Mouse (Mus musculus) natural killer cell, adult 2 months (primary cell): ENCODE results near the gene Hist1h2bn.
A peak's percentile ranks its signal among the peaks of the same experiment; 100 is the strongest.
"Not testable (repeated sequence)": the region's sequence is repeated elsewhere in the genome, so short reads cannot be mapped to it uniquely, and the experiment has no call there.

Source experiments
- DNase-seq, 2 experiments: peaks; one replicate each; pipeline ENCODE4 v3.0.0; 2022; ENCODE audit warnings: low spot score in 2 of 2

The Hist1h2bn gene

DNA sequence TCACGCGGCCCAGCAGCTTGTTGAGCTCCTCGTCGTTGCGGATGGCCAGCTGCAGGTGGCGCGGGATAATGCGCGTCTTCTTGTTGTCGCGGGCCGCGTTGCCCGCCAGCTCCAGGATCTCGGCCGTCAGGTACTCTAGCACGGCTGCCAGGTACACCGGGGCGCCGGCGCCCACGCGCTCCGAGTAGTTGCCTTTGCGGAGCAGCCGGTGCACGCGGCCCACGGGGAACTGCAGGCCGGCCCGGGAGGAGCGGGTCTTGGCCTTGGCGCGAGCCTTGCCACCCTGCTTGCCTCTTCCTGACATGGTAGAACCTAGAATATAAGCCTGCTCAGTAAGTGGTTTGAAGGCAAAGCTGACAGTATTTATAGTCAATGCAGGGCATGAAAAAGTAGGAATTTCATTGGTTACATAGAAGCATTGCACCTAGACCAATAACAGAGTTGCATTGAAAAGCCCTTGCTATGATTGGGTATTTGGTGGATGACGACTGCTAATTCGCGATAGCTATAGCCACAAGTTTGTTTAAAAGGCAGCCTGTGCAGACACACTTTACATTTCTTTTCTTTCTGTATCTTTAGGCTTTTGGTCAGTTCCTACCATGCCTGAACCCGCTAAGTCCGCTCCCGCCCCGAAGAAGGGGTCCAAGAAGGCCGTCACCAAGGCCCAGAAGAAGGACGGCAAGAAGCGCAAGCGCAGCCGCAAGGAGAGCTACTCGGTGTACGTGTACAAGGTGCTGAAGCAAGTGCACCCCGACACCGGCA lies at the start of gene Hist1h2bn, which contains the start of gene Hist1h2ak:
Gene Hist1h2bn, plus strand, starts transcription at position 600 of the 762 bp plus-strand sequence.
Gene Hist1h2ak, minus strand, starts transcription at position 304 of the 762 bp plus-strand sequence.
- DNase-seq: peak; percentile 69 to 73

DNA sequence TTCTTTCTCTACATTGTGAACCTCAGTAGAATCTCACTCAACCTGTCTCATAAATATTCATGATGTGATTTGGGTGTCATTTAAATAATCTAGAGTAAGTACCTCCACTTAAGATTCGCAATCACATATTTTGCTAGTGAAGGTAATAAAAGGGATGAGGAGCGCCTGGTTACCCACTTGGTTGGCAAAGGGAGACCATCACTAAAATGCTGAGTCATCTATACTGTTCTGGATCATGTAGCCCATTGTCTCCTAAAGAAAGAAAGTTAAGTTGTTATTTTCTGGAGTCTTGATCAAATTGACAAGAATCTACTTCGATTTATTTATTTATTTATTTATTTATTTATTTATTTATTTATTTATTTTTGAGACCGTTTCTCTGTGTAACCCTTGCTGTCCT lies 47.3 kb upstream of the Hist1h2bn start:
- no peak for DNase-seq

DNA sequence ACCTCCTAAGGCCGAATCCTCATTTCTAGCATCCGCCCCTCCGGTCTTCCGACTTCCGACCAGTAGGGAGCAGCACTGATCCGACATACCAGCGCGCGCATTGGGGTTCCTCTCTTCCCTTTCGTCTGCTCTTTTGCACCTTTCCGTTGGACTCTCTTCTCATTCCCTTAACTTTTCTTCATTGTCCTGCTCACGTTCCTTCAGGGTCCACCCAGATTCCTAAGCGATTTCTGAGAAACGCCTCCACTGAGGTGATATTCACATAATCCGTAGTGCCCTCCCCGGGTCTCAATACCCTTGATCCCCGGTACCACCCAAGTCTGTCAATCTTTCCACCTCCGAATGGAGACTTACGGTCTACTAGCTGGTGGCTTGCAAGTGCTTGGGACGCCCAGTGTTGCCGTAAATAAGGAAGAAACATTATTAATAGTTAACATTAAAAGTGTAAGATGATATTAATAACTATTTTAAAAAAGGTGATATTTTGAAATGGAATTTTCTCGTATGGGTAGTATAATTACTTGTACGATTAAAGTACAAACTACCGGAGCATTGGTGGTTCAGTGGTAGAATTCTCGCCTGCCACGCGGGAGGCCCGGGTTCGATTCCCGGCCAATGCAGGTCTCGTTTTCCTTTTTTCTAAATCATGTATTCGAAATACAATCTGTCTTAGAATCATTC lies 43.8 kb upstream of the Hist1h2bn start:
- peak; percentile 86 to 89 for DNase-seq

DNA sequence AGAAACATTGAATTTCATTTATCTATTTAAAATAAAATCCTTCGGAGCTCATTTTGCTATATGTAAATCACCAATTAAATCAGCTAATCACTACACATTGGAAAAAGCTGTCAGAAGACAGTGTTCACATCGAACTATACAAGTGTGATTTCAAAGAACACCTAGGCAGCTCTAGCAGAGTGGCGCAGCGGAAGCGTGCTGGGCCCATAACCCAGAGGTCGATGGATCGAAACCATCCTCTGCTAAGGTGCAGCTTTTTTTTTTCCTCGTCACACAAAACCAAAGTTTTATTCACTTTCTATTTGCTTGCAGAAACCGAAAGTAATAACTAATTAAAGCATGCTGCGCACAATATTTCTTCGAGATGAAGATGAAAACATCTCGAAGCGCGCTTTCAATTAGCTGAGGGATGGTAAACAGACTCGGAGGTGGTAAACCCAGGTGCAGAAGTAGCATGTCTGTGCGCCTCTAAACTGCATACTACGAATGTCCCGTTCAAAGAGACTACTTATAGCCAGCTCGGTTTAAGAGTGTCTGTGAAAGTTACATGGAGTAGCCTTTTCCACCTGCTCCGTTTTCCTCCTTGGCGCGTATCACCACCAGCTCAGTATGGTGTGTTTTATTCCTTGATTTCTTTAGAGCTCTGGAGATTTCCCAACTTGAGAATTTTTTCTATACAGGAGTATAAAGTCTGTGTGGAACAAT lies 43.0 kb upstream of the Hist1h2bn start:
- peak; percentile 86 to 90 for DNase-seq

DNA sequence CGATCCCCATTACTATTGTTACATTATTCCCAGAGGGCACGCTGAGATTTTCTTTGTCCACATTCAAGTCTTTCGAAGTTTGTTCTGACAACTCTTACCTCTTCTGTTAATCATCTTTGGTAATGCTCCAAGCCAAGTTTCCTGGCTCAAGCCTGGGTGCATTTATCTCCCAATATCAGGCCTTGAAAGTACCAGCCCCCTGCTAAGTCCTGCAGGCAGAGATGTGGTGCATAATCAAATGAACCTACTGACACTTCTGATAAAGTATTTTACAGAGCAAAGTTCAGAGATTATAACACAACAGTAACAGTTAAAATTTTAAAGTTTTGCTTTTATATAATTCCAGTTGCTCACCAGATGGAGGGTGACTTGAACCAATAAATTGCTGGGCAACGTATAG lies 42.2 kb upstream of the Hist1h2bn start:
- no peak for DNase-seq

DNA sequence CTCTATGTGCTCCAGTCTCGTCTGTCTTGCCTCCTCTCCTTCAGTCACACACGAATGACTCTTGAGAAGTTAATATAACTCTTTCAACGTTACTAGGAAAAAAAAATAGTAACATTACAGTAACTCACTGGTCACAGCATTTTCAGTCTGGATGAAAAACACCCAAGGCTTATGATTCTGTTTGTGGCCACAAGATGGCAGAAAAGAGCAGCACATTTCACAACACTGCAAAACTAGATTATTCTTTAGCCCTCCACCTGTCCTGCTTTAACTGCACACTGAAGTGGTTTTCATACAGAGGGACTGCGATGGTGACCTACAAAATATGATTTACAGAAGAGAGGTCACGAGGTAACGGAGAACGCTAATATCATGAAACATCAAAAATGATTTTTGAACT lies 39.2 kb upstream of the Hist1h2bn start:
- peak; percentile 61 to 71 for DNase-seq

DNA sequence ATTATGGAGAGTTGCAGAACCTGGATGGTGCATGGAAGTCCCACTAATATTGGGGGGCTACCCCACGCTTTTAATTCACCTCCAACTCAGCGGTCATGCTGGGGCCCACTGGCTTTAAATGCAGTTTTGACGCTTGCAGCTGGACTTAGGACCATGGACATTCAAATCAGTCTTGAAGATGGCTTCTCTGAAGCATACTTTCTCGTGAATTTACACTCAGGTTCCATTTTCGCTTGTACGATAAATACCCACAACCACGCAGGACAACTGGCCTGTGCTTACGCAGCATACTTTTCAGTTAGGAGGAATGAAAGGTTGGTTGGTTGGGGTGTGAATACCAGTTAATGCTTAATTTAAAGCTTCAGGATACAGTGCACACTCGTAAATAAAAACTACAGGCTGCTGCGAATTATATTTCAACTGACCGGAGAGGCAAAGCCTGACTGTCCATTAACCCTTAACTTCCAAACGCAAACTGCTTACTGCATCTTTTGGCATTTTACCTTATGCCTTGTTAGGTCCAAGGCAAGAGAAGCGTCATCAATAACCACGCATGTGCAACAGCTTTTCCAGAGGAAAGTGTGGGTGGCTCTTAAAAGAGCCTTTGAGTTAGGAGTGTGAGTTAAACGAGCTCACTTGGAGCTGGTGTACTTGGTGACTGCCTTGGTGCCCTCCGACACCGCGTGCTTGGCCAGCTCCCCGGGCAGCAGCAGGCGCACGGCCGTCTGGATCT lies 38.6 kb upstream of the Hist1h2bn start:
- DNase-seq: no peak

DNA sequence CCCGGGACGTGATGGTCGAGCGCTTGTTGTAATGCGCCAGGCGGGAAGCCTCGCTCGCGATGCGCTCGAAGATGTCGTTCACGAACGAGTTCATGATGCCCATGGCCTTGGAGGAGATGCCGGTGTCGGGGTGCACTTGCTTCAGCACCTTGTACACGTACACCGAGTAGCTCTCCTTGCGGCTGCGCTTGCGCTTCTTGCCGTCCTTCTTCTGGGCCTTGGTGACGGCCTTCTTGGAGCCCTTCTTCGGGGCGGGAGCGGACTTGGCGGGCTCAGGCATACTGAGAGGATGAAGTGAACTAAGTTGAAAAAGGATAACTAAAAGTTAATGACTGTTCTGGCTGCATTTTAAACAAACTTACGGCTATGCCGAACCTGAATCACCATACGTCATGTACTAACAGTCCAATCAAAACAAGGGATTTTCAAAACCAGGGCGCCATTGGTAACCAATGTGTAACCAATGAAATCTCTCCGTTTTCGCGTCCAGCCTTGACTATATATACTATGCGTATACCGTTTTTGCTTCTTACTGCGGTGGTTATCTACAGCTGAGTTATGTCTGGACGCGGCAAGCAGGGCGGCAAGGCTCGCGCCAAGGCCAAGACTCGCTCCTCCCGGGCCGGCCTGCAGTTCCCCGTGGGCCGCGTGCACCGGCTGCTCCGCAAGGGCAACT lies 37.9 kb upstream of the Hist1h2bn start, which contains the start of the genes Hist1h2bl and Hist1h2ai:
Gene Hist1h2bl, minus strand, starts transcription at position 280 of the 676 bp plus-strand sequence.
Gene Hist1h2ai, plus strand, starts transcription at position 559 of the 676 bp plus-strand sequence.
- DNase-seq: peak; percentile 80 to 84

DNA sequence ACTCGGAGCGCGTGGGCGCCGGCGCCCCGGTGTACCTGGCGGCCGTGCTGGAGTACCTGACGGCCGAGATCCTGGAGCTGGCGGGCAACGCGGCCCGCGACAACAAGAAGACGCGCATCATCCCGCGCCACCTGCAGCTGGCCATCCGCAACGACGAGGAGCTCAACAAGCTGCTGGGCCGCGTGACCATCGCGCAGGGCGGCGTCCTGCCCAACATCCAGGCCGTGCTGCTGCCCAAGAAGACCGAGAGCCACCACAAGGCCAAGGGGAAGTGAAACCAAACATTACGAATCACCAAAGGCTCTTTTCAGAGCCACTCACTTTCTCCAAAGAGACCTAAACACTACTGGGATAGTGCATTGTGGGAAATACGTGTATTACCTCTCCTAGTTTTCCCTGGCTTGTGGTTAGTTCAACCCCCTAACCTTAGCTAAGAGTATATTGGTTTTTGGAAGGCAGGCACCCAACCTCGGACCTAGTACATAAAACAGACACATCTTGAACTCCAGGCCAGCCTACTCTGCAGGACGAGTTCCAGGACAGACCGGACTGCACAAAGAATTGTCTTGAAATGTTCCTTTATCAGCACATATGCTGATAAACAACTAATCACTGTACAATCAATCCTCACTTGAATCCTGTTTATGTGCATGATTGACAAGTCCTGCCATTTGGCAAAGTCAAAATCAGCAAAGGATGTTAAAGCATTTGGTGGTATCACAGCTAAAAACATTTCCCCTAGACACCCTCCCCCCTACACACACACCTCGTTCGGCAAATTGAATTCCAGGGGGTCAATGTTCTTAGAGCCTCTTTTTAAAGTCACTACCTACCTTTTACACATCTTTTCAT lies 37.2 kb upstream of the Hist1h2bn start:
- peak; percentile 32 to 61 for DNase-seq

DNA sequence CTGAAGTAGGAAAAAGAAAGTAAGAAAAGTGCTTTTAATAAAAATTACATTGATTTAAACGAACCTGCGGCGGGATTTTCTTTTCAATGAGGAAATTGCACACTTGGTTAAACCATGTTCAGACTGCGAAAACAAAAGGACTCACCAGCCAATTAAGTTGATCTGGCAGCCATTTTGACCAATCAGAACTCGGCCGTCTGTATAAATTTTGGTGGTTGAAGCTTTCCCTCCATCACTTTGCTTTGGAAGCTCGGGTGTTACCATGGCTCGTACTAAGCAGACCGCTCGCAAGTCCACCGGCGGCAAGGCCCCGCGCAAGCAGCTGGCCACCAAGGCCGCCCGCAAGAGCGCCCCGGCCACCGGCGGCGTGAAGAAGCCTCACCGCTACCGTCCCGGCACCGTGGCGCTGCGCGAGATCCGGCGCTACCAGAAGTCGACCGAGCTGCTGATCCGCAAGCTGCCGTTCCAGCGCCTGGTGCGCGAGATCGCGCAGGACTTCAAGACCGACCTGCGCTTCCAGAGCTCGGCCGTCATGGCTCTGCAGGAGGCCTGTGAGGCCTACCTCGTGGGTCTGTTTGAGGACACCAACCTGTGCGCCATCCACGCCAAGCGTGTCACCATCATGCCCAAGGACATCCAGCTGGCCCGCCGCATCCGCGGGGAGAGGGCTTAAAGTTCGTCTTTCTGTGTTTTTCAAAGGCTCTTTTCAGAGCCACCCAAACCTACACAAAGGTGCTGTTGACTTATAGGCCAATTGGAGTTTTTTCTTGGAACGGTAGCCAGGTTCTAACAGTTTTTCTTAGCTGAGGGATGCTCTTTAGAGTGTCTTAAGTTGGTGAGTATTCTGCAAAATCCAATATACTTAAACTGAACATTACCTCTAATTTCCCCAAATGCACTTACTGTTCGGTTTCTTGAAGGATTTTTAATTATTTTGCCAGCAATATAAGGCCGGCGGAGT lies 36.2 kb upstream of the Hist1h2bn start, which contains the start of gene Hist1h3h:
Gene Hist1h3h, plus strand, starts transcription at position 263 of the 961 bp plus-strand sequence.
- DNase-seq: peak; percentile 77 to 83

DNA sequence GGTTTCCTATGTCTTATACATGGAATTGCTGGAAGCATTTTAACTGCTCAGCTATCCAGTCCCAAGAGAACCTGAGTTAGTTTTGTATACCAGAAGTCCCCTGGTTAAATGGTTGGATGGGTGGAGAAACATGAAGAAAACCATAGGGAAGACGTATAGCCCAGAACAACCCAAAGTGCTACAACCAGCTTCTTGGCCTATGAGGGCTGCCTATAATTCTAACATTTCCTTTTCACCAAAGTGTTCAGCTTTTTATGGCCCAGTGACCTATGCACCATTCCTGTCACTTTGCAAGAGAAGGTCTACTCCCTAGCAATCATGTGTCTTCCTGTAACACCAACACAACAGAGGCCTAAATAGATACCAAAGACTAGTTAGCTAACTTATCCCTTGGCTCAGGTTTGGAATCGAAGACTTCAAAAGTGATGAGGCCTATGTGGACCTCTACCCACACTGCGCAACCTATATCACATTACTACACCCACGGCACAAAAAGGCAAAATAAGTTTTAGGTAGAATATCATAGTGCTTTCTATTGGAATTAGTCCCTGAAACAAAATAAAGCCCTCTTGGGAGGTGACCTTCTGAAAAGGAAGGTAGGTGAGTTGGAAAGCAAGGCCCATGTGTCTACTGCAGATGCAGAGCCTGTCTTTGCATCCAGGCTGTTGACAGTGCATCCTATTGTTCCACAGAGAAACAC lies 35.4 kb upstream of the Hist1h2bn start:
- no peak for DNase-seq

DNA sequence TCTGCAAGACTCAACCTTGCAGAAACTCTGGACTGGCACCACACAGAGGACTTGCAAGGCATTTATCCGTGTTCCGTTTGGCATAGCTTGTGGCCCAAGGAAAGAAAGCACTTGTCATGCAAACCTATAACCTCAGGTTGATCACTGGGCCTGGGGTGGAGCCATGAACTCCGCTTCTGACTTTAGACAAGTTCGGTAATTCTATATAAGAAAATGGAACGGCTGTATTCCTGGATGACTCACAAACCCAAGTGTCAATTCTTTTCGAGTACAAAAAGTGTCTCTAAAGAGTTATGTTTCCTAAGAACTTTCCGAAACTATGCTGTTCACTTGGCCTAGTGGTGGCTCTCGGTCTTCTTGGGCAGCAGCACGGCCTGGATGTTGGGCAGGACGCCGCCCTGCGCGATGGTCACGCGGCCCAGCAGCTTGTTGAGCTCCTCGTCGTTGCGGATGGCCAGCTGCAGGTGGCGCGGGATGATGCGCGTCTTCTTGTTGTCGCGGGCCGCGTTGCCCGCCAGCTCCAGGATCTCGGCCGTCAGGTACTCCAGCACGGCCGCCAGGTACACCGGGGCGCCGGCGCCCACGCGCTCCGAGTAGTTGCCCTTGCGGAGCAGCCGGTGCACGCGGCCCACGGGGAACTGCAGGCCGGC lies 32.7 kb upstream of the Hist1h2bn start:
- DNase-seq: not testable (repeated sequence)

DNA sequence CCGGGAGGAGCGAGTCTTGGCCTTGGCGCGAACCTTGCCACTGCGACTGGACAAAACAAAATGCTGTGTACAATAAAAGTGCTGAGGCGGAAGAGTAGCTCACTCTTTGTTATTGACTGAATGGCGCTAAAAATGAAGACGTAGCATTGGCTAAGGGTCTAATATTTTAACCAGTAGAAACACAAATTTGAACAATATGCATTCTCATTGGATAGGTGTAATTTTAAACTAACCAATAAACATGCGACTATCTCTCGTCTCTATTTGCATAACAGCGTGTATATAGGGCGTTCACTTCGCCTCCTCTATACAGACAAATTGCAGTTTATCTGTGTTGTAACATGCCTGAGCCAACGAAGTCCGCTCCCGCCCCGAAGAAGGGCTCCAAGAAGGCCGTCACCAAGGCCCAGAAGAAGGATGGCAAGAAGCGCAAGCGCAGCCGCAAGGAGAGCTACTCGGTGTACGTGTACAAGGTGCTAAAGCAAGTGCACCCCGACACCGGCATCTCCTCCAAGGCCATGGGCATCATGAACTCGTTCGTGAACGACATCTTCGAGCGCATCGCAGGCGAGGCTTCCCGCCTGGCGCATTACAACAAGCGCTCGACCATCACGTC lies 32.1 kb upstream of the Hist1h2bn start, which contains the start of gene Hist1h2bm:
Gene Hist1h2bm, plus strand, starts transcription at position 288 of the 616 bp plus-strand sequence.
- DNase-seq: peak; percentile 56

DNA sequence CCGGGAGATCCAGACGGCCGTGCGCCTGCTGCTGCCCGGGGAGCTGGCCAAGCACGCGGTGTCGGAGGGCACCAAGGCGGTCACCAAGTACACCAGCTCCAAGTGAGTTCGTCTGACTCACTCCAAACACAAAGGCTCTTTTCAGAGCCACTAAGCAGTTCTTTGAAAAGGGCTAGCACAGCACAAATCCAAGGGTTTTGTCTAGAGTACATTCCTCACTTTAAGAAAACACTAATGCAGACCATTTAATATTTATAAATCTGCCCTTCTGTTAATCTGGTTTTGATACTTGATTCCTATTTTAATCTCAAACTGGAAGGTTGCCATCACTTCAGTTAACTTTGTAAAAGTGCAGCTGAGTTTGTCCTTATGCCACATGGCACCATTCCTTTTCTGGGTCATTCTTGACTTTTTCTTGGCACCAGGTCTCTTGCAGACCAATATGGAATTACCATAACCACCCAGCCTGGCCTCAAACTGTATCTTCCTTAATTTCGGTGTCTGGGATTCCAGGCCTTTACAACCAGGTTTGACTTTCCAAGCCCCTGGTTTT lies 31.5 kb upstream of the Hist1h2bn start:
- DNase-seq: no peak

DNA sequence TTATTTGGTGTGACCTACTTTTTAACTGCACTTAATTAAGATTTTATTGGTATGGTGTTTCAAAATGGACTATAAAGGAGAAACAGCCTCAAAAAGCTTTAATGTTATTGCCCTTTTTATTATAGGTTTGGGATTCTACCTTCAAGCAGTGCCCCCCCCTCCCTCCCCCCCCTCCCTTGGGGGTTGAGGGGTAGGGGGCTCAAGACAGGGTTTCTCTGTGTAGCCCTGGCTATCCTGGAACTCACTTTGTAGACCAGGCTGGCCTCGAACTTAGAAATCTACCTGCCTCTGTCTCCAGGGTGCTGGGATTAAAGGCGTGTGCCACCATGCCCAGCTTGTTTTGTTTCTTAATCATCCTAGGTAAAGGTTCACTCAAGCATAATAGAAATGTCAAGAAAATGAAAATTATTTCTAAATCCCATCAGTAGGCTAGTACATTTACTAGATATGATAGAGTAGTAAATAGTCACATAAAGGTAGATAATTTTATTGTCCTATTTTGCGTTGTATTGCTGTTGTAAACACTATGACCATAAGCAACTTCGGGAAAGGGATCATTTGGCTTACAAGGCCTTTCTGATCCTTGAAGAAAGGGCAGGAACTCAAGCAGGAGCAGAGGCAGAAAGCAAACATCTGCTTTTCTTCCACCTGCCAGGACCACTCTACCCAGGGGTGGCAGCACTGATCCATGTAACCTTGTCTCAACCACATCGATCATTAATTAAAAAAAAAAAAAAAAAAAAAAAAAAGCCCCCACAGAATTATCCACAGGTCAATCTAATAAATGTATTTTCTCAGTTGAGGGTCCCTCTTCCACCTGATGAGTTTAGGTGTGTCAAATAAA lies 30.7 kb upstream of the Hist1h2bn start:
- DNase-seq: no peak
